Mouse (Mus musculus) thymus, adult 2 months (tissue): ENCODE data around the gene Tmem132c.

Source experiments
- CTCF ChIP-seq: fragments of 200-500 bp; IDR thresholded peaks from 2 replicates; pipeline ENCODE4 v1.5.1; 2012; ENCODE audit warnings: mild to moderate bottlenecking, control low read depth, low read length, moderate library complexity, borderline replicate concordance; ENCODE audit not compliant: control insufficient read depth, poor library complexity, insufficient read depth; ENCODE audit errors: extremely low read depth
- POLR2A ChIP-seq: fragments of 200-500 bp; IDR thresholded peaks from 2 replicates; pipeline ENCODE4 v1.6.1; 2012; ENCODE audit warnings: mild to moderate bottlenecking, low read length, control low read depth, moderate library complexity; ENCODE audit not compliant: control insufficient read depth, poor library complexity, insufficient read depth; ENCODE audit errors: extremely low read depth

DNA sequence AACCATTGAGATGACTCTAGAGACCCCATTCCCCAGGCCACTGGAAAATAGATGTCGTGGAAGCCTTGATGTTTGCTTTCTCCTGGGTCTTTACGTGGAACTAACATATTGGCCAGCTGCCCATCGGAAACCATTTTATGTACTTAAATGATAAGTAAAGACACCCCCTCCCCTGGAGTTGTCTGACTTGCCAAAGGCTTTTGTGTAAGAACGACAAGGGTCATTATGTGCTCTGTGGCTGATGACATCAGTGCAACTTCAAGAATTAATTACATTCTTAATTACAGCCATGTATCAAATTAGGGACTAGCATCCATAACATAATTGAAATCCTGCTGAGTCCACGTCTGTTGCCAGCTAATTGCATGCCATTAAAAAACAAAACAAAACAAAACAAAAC lies 45.3 kb downstream of the Tmem132c start:
- TF ChIP-seq CTCF (no peak), POLR2A (no peak)
